Mouse (Mus musculus): ENCODE results near the gene Tmc4. TPM values are rescaled to one million over a fixed set of nuclear protein-coding genes. Genes with fewer than 3 reads are reported as not detected.
A peak's percentile ranks its signal among the peaks of the same experiment; 100 is the strongest.

The Tmc4 gene
- polyA plus RNA-seq, 1 experiment = 39.8 TPM

DNA sequence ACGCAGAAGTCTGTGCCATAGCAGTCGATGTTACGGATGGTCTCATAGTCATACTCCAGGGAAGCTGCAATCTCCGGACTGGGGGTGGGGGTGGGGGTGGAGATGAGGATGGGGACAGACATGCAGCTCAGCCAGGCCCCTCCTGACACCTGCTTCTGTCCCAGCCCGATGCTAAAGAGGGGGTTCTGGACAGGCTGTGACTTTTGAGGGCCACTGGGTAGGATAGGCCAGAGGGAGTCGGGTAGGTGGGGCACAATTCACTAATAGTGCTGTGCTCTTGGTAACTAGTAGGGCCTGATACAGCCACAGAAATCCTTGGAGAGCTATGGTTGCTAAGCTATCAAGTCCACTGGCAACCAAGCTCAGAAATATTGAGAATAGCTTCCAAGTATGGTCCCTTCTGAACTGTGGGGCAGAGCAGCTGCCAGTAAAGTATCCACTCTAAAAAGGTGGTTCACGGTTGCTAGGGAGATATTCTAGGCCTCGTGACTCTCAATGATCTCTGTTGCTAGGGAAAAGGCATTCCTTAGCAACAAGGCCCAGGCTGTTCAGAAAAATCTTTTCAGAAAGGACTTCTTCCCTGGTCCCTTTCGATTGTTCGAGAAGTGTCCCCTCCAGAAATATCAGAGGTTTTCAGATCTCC lies 6.7 kb upstream of the Tmc4 start:
- H3K4me3 ChIP-seq (replicated peaks; ENCODE audit: control insufficient read depth, low read depth, low read length) = no peak overlapping the region
- H3K27ac ChIP-seq (ENCODE audit: control insufficient read depth, insufficient read depth, low read depth, low read length, poor library complexity) = no peak overlapping the region
- WGBS = 87% methylated on average over 10 of the region's 10 CpGs
- no peaks in the 10 kb centered on the region for H3K4me1 ChIP-seq (ENCODE audit: control insufficient read depth, insufficient read depth, low read length)
- TF ChIP-seq POLR2A (IDR thresholded peaks at IDR 0.05; ENCODE audit: borderline replicate concordance, control insufficient read depth, low read depth, low read length) (no peak), CTCF (IDR thresholded peaks at IDR 0.05; ENCODE audit: control insufficient read depth, insufficient read depth, low read length) (no peak)

DNA sequence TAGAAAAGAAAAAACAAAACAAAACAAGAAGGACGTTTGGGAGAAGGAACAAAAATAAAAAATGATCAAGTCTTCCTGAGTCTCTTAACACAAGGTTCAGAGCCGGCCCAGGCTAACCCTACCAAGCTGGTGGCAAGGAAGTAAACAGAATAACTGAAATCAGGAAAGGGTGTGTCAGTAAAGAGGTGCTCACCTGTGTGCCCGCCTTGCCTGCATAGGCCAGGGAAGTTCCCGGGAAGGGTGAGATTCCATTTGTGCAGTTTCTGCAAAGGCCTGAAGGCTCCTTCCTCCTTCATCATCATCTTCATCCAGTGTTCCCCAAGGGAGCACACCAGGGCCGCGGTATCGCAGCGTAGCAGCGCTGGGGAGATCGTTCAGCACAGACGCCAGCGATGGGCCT lies 982 bp downstream of the Tmc4 start:
- no peak overlapping the region for H3K4me3 ChIP-seq (replicated peaks; ENCODE audit: control insufficient read depth, low read depth, low read length)
- TF ChIP-seq POLR2A (IDR thresholded peaks at IDR 0.05; ENCODE audit: borderline replicate concordance, control insufficient read depth, low read depth, low read length) (no peak), CTCF (IDR thresholded peaks at IDR 0.05; ENCODE audit: control insufficient read depth, insufficient read depth, low read length) (no peak)
- no peaks in the 10 kb centered on the region; the same call in 1 of the 2 replicates for H3K4me1 ChIP-seq (ENCODE audit: control insufficient read depth, insufficient read depth, low read length)
- no peak overlapping the region for H3K27ac ChIP-seq (ENCODE audit: control insufficient read depth, insufficient read depth, low read depth, low read length, poor library complexity)
- 87% methylated on average over 12 of the region's 12 CpGs for WGBS

DNA sequence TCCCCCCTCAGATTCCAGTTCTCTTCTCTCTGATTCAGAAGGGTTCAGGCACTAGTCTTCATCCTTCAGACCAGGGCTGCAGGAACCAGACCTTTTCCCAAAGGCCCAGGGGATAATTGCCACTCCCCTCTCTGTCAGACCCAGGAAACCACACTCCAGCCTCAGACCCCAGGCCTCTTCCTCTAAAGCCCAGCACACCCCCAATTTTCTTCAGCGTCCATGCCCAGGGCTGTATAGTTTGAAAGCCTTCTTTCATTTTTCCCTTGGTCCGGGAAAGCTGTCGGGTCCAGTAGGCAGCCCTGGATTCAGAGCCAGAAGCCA lies 2.2 kb downstream of the Tmc4 start:
- no peak for TF ChIP-seq POLR2A (IDR thresholded peaks at IDR 0.05; ENCODE audit: borderline replicate concordance, control insufficient read depth, low read depth, low read length)
- TF ChIP-seq CTCF (IDR thresholded peaks at IDR 0.05; ENCODE audit: control insufficient read depth, insufficient read depth, low read length) = no peak
- H3K4me1 ChIP-seq (ENCODE audit: control insufficient read depth, insufficient read depth, low read length) = no peaks in the 10 kb centered on the region; the same call in 1 of the 2 replicates
- H3K27ac ChIP-seq (ENCODE audit: control insufficient read depth, insufficient read depth, low read depth, low read length, poor library complexity) = no peak overlapping the region
- H3K4me3 ChIP-seq (replicated peaks; ENCODE audit: control insufficient read depth, low read depth, low read length) = no peak overlapping the region
- WGBS = 67% methylated on average over 3 of the region's 3 CpGs

DNA sequence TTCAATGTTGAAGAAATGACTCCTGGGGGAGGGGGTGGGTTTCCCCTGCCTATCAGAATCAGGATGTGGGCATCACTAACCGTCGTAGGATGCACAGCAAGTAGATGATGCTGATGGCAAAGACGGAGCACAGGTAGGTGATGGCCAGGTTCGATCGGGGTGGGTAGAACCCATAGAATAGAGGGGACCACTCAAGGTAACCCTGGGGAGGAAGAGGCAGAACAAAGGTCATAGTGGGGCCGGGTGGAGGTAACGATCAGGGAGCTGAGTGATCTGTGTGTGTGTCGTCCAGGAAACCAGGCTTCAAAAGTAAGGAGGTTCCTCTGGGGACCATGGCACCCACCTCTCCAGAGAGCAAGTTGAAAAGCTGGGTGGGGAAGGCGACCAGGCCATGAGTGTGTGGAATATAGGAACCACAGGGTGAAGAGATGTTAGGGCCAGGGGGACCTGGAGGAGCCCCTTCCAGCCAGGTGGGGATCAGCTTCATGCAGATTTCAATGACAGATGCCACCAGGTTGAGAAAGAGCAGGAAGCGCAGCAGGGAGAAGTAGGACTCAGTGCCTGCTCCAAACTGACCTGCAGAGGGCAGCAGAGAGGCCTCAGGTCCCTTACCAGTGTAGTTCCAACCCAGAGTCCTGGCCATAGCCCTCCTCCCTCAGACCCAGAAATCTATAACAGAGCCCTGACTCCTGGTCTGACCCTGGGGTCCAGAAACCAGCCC lies 2.7 kb downstream of the Tmc4 start:
- Histone ChIP-seq H3K4me3 (replicated peaks; ENCODE audit: control insufficient read depth, low read depth, low read length) (no peak overlapping the region), H3K4me1 (ENCODE audit: control insufficient read depth, insufficient read depth, low read length) (no peaks in the 10 kb centered on the region; the same call in 1 of the 2 replicates), H3K27ac (ENCODE audit: control insufficient read depth, insufficient read depth, low read depth, low read length, poor library complexity) (no peak overlapping the region)
- 60% methylated on average over 10 of the region's 10 CpGs for WGBS
- no peak for TF ChIP-seq POLR2A (IDR thresholded peaks at IDR 0.05; ENCODE audit: borderline replicate concordance, control insufficient read depth, low read depth, low read length)
- peak; percentile 98 for TF ChIP-seq CTCF (IDR thresholded peaks at IDR 0.05; ENCODE audit: control insufficient read depth, insufficient read depth, low read length)

DNA sequence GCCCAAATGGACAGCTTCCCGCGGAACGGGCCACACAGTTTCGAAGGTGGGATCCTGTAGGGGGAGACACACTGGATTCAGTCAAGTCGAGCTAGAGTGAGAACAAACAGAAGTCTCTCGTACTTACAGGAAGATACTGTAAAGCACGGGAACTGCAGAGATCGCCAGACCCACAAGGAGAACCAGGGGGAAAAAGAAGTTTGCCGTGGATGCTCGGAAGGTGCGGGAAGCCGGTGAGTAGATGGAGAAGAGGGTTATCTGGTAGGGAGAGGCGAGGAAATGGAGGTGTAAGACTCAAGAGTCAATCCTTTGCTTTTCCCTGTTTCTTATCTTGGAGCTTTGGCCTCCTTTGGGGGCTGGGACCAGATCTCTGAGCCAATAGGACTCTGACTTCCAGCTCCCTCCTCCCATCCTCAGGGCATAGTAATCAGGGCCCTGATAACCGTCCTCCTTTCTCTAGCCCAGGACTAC lies 10.4 kb downstream of the Tmc4 start:
- WGBS = 36% methylated on average over 14 of the region's 14 CpGs
- H3K4me3 ChIP-seq (replicated peaks; ENCODE audit: control insufficient read depth, low read depth, low read length) = no peak overlapping the region
- H3K4me1 ChIP-seq (ENCODE audit: control insufficient read depth, insufficient read depth, low read length) = peaks cover 3% of the 10 kb centered on the region; the same call in 1 of the 2 replicates
- H3K27ac ChIP-seq (ENCODE audit: control insufficient read depth, insufficient read depth, low read depth, low read length, poor library complexity) = no peak overlapping the region
- TF ChIP-seq POLR2A (IDR thresholded peaks at IDR 0.05; ENCODE audit: borderline replicate concordance, control insufficient read depth, low read depth, low read length) (no peak), CTCF (IDR thresholded peaks at IDR 0.05; ENCODE audit: control insufficient read depth, insufficient read depth, low read length) (no peak)

DNA sequence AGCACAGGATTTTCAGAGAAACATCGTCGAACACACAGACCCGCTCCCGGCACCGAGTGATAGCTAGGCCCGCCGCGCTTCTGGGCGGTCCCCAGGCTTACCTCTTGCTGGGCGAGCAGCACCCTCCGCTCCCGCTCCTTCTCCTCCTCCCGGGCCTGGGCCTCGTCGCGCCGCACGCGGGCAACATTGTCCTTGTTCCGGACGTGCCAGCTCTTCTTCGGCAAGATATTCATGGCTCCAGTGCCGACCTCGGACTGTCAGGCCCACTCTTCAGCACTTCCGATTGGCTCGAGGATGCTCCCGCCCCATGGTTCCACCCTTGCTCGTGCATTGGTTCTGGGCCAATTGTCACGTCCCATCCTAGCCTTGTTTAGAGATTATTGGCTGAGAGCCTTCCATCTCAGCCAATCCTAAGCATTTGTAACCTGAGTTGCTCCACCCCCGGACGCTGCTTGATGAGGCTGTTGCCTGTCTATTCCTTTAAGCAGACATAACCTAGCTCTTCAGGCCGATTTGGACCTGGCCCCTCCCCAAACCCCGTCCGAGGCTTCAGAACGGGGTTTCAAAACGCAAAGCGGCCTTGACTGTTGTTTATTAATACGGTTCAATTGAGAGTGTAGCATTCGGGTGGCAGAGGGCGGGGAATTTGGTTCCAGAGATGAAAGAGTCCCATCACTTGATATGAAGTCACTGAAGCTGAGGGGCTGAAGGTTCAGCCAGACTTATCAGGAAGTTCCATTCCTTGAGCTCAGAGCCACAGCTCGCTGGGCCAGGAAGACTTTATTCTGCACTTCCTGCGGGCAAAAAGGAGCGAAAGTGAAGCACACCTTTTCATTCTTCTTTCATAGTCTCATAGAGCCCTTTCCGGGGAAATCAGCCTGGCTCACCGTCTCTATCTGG lies 11.9 kb downstream of the Tmc4 start, which contains the start of gene Leng1:
Gene Leng1, minus strand, starts transcription at position 626 of the 900 bp plus-strand sequence.
- Histone ChIP-seq H3K4me3 (replicated peaks; ENCODE audit: control insufficient read depth, low read depth, low read length) (peak within 1 kb of the TSS; percentile 86), H3K27ac (ENCODE audit: control insufficient read depth, insufficient read depth, low read depth, low read length, poor library complexity) (peak within 1 kb of the TSS; percentile 80), H3K4me1 (ENCODE audit: control insufficient read depth, insufficient read depth, low read length) (peaks cover 3% of the 10 kb centered on the region; the same call in 1 of the 2 replicates)
- 2% methylated on average over 45 of the region's 45 CpGs for WGBS
- TF ChIP-seq CTCF (IDR thresholded peaks at IDR 0.05; ENCODE audit: control insufficient read depth, insufficient read depth, low read length) (no peak), POLR2A (IDR thresholded peaks at IDR 0.05; ENCODE audit: borderline replicate concordance, control insufficient read depth, low read depth, low read length) (peak; percentile 84)

DNA sequence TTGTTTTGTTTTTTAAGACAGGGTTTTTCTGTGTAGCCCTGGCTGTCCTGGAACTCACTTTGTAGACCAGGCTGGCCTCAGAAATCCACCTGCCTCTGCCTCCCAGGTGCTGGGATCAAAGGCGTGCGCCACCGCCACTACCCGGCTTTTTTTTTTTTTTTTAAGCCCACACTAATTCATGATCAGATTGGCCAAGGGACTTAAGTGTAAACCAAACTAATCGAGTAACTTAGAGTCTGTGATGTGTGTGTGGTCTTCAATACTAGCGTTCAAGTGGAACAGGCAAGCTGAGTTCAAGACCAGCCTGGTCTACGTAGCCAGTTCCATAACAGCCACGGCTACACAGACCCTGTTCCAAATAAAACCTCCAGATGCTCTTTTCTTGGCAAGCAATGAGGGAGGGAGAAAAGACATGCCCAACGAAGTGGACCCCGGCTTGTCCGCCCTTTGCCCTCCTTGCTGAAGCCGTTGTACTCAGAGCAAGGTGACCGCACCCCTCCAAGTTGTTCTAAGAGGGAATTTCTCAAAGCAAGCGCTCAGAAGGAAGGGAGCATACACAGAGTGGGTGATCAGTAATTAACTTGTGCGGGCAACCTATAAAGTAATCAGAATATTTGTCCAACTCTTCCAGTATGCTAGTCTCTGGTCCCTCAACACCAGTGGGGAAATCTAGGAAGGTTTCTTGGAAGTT lies 12.7 kb downstream of the Tmc4 start:
- peak overlapping the region; percentile 86 for H3K4me3 ChIP-seq (replicated peaks; ENCODE audit: control insufficient read depth, low read depth, low read length)
- 26% methylated on average over 15 of the region's 15 CpGs for WGBS
- H3K4me1 ChIP-seq (ENCODE audit: control insufficient read depth, insufficient read depth, low read length) = peaks cover 3% of the 10 kb centered on the region; the same call in 1 of the 2 replicates
- peak overlapping the region; percentile 80 for H3K27ac ChIP-seq (ENCODE audit: control insufficient read depth, insufficient read depth, low read depth, low read length, poor library complexity)
- TF ChIP-seq POLR2A (IDR thresholded peaks at IDR 0.05; ENCODE audit: borderline replicate concordance, control insufficient read depth, low read depth, low read length) (no peak), CTCF (IDR thresholded peaks at IDR 0.05; ENCODE audit: control insufficient read depth, insufficient read depth, low read length) (no peak)

Data from bone marrow, adult 2 months (tissue).